Mouse (Mus musculus) urinary bladder, adult 18-20 months (tissue): ENCODE data around the gene Fan1.

Experiments
- DNase-seq, 2 experiments: peaks; one replicate each; pipeline ENCODE4 v3.0.0; 2022; ENCODE audit warnings: low spot score in 2 of 2, mixed read lengths in 2 of 2

Fan1 gene

DNA sequence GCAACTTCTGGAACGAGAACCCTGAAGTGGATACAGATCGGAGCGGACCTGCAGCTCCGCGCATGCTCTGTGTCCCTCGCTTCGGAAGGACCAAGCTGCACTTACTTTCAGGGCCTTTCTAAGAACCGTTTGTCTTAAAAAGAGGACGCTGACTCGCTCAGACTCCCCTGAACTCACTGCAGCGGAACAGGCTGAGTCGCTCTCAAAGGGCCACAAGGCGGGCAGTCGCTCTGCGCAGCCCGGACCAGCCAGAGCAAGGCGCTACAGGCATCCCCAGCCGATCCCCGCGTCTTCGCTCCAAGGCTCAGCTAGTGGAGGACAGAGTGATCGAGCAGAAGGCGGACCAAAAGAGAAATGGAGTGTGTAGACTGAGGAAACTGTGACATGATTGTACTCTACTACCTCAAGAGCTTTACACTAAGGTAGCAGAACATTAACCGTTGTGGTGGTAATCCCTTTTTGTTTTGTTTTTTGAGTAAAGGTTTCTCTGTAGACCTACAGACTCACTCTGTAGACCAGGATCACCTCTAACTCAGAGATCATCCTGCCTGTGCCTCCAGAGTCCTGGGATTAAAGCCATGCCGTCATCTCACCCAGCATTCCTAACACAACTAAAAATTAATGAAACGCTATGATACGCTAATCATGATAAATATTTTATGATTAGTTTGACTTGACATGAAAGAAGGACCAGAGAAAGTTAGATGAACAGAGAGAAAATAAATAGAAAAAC is at the start of gene Fan1:
TSS of gene Fan1 (minus strand) at position 266 of the 733 bp plus-strand sequence.
- peak; percentile 83 to 97 for DNase-seq

DNA sequence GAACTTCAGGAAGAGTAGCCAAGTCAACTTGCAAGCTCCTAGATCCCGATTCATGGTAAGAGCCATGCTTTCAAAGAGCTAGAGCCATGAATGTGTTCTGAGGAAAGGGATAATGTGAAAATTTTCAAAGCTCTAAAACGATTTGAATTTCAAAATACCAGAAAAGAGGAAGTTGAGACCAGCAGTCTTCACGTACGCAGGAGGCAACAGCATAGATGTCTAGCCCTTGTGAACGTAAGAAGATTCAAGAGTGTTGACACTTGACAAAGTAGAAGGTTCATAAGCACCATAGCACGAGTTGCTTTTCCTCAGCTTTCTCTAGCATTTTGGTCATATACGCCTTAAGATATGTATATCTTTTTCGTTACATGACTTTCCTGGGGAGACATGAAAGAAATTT is 30.1 kb upstream of the Fan1 start:
- DNase-seq: no peak

DNA sequence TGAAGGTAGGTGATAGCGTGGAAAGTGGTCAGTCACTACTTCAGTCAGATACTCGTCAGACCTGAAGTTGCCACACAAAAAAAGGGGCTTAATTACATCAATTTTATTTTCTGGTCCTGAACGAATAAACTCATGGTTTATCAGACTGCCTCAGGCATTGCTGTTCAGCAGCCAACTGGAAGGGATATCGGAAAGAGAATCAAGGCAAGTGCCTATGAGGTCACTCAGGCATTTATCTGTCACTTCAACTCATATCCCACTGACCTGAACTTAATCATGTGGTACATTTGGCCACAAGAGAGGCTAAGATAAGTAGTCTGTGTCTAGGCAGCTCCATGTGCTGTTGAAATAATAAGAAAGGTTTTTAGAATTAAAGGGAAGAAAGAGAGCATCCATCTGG is 28.6 kb upstream of the Fan1 start:
- DNase-seq: no peak

DNA sequence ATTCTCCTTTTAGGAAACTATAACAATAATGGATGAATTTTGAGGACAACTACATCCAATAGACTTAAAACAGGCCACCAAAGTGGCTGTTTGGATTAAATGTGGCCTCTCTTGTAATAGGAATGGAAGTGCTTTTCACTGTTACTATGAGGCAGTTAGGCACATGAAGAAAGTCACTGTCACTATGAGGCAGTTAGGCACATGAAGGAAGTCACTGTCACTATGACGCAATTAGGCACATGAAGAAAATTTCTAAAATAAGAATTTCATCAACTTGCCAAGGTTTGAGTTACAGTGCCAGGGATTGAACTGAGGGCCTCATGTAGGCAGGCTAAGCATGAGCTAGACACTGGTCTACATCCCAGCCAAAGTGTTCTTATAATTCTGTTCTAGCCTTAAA is 26.8 kb upstream of the Fan1 start:
- DNase-seq: no peak

DNA sequence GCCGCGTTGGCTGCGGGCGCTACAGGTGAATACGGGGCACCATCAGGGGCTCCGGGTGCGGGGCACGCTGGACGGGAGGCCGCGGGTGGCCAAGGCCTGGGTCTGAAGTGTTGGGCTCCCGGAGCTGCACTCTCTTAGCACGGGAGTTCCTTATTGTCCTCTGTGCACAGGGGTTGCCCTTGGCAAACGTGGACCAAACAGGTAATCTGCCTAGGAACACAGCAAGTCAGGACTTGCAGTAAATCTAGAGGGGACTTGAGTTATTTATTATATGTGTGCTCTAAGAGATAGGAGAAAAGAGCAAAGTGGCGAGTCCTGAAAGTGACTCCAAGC is 18.9 kb upstream of the Fan1 start:
- no peak for DNase-seq

DNA sequence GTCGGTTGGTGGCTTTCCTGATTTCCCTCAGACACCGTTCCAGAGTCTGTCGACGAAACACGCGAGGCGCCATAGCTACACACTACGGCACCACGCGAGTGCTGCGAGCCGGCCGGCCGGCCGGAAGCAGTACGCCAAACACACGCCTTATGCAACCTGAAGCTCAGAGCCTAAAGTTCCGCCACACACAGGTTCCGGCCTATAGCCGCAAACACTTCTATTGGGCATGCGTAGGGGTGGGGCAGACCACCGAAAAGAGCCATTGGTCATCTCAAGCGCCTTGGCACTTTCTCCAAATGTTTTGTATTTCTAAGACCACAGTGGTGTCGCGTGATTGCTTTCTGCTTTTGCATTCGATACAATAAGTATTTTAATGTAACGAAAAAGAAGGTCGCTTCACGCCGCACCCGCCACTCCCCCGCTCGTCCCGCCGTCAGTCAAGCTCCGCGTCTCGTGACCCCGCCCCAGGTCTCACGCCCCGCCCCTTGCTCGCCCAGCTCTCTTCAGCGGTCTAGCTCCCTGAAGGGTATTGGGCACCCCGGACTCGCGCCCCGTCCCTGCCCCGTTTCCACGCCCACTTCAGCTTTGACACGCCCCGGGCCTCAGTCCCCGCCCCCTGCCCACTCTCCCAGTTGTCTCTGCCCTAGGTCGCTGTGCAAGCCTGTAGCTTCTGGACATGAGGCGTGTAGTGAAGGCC is 18.4 kb upstream of the Fan1 start, which contains the start of the genes Mphosph10 and Mcee:
TSS of gene Mphosph10 (minus strand) at position 147 of the 697 bp plus-strand sequence.
TSS of gene Mcee (plus strand) at position 486 of the 697 bp plus-strand sequence.
- DNase-seq: peak; percentile 98 to 100

DNA sequence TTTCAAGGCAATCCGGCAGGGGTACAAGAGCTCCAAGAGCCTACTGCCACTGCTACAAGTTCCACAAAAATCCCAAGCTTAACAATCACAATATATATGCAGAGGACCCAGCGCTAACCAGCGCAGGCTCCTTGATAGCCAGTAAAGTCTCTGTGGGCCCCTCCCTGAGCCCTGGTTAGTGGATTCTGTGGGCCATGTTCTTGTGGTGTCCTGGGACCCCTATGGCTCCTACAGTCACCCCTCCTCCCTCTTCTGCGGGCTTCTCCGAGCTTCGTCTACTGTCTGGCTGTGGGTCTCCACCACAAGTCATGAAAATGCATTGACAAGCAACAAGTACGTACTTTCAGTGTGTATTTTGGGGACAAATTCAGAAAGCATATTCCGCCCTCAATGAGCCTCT is 17.6 kb upstream of the Fan1 start:
- DNase-seq: peak in 1 of 2 experiments; percentile 11

DNA sequence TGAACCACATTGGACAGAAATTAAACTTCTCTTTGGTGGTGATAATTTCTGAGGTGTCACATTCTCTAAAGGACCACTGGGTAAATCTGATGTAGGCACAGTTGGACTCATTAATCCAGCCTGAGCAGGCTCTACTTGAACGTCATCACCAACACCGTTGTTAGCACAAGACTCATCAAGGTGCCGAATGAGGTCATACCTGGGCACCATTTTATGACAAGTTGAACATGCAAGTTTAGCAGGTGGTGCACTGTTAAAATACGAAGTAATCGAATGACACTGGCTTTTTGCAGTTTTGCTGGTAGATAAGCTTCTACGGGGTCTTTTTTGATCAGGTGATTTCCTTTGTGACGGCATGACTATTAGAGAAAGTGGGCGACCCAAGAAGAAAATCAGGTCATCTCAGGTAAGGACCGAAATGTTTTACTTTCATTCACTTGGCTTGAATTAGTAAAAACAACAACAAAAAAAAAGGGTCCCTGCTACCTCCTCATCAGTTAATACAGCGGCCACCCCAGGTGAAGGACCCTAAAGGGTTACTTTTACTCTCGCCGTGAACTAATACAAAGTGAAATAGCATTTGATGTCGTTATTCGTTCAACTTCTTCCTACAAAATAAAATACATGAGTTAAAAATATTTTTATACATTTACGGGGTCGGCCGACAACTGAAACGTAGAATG is 607 bp downstream of the Fan1 start:
- no peak for DNase-seq

DNA sequence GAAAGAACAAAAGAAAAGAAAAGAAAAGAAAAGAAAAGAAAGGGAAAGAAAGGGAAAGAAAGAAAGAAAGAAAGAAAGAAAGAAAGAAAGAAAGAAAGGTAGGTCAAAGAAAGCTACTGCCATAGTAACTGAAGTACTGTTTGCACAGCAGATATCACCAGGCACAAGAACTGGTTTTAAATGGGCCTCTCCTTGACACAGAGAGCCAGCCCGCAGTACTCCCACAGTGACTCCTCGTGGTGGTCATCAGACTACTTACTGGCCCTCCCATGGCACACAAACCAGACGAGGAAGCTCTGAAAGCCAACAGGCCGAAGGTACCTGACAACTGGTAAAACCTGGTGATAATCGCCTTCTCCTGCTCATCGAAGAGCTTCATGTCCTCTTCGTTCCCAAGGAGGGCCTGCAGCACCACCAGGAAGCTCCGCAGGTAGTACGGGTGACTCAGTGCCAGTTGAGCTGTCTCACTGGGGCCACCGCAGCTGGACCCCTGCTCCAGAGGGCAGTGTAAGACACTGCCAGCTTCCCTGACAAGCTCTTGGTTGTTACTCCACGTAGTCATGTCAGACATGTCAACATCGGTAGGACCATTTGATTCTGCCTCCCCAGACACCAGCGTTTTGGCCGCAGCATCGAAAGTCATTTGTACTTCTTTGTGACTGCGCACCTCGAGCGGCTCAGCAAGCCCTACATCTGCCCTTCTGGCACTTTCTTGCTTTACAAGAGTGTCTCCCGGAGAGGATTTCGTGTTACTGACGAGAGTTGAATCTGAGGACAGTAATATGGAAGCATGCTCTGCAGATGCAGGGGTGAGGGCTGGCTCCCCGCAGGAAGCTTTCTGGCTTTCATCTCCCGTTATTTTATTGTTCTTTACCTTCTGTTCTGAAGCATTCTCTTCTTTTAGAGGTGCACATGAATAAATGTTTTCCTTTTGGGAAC is 1.7 kb downstream of the Fan1 start:
- no peak for DNase-seq

DNA sequence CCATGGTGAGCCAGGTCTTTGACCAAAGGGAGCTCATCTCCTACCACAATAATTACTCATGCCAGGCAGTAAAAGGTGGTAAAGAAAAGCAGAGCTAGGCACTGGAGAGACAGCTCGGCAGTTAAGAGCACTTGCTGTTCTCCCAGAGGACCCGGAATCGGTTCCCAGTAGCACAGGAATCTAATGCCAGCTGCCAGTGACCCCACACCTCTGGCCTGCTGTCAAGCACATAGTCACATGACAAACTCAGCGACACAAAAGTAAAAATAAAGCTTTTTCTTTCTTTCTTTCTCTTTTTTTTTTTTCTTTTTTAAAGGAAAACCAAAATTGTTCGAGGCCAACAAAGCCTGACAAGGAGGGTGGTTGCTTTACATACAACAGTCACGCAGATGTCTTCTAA is 4.1 kb downstream of the Fan1 start:
- DNase-seq: no peak

DNA sequence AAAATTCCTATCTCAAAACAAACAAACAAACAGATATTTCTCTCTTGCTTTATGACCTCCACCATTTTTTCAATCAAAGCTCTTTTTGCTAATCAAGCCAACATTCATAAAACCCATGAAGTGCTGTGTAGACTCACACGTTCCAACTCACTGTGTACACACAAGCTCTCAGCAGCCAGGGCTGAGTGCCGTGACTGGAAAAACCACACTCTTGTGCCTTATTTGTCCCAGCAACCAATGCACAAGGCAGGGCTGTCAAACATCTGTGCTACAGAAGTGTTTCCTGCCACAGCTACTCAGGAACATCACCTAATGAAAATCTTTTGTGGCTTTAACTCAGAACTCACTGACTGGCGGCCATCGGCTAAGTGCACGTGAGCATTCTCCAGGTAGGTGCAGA is 8.0 kb downstream of the Fan1 start:
- DNase-seq: no peak

DNA sequence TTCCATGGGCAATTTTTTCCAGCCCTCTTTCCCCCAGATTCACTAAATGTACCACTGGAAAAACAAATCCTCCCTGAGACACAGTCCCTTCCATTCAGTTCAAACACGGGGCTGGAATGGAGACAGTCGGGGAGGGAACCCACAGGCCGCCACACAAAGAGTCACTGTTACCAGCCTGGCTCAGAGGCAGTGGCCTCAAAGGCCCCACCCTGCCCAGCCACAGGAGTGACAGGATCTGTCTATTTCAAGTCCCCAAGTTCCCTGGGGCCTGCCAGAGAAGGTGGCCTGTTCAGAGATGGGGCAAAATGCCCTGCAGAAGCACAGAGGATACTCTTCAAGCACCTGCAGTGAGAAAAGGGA is 13.3 kb downstream of the Fan1 start:
- DNase-seq: no peak

DNA sequence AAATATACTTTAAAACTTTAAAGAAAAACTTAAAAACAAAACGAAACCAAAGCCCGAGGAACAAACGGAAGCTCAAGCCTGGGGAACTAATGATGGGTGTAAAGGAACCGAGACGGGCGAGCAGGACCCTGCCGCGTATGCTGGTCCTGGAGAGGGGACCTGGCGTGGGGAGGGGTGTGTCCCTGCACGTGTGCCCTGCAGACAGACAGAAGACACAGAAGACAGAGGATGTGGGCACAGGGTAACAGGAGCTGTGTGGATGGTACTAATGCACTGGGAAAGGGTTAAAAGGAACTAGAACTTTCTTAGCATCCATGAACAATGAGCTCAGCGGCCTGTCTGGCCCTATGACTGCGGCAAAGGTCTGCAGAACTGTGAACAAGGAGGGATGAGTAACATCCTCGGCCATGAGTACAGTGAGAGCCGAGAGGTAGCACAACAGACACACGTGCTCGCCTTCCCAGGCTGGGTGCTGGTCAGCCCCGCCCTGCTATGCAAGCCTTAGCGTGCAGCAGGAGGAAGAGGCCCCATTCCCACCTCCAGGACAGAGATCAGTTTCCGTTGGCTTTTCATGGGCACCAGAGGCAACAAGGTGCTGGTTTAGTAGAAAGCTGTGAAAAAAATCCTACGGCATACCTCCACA is 13.8 kb downstream of the Fan1 start:
- no peak for DNase-seq

DNA sequence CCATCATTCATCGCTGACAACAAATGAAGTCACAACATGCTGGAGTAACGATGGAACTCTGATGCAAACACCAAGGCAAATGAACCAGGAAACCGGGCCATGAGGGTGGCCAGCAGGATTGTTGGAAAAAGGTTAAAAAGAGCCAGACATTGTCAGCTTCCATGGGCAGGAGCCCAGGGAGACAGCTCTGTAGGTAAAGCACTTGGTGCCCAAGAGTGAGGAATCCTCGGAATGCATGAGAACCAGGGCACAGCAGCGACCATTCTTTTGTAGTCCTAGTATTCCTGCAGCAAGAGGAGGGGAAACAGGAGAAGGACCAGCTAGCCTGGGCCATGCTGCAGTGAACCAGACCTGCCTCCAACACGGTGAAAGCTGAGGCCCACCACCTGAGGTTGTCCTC is 15.2 kb downstream of the Fan1 start:
- DNase-seq: no peak

DNA sequence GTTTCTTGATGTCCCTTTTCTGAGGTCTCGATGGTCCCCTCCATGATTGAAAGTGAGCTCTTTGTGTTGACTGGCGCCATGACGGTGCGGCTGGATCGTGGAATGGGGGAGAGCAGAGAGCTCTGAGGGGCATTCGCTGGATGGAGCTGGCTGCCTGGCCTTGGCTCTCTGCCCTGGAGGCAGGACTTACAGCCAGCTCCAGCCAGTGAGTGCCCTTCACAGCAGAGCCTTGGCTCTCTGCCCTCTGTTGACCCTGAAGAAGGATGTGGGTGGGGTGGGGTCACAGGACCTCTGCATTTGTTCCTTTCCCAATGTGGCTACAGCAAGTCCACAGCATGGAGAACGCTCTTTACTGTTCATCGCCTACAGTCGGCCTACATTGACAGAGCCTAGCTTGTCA is 16.5 kb downstream of the Fan1 start:
- DNase-seq: no peak

DNA sequence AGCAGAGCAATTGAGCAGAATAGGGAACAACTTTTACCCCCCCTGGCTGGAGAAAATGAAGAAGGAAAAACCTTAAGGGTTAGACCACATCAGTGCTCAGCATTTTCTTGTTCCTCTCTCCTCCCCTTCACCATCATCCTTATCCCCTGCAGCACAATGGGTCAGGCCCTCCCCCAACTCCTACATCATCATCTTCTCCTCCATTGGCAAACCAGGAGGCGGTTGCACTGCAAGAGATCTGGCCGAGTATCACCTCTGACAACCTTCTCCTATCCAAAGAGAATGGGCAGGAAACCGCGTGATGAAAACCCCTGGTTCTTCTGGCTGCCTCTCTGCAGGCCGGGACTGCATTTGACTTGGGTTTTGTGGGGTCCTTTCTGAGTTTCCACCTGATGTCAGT is 17.2 kb downstream of the Fan1 start:
- DNase-seq: no peak

DNA sequence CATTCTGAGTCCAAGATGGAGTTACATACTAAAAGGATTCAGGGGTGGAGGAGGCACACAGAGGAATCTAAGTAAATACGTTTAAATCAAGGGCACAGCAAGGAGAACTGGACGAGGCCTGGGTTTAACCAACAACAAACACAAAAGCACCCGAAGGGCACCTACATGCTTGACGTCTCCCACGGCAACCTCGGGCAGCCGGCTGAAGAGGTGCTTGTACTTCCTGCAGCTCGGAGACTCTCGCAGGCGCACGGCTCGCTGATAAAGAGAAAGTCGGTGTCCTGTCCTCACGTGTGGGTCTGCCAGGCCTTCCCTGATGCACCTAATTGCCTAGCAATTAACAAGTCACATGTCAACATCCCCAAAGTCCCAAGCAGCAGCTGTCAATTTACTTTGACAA is 19.7 kb downstream of the Fan1 start:
- DNase-seq: no peak

DNA sequence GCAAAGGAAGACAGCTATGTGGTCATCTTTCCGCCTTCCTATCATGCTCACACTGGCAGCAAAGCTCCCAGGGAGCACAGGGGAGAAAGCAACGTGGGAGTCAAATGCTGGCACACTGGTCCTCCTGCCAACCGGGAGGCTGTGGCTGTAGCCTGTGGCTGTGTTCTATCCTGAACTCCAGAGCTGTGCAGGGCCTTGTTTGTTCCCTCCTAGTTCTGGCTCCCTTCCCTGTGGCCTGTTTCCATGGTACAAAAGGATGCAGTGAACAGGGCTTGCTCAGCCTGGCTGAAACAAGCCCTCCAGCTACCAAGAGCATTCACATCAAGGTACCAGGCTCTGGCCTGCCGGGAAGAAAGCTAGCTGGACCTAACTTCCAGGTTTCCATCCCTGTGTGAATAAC is 22.8 kb downstream of the Fan1 start:
- no peak for DNase-seq

DNA sequence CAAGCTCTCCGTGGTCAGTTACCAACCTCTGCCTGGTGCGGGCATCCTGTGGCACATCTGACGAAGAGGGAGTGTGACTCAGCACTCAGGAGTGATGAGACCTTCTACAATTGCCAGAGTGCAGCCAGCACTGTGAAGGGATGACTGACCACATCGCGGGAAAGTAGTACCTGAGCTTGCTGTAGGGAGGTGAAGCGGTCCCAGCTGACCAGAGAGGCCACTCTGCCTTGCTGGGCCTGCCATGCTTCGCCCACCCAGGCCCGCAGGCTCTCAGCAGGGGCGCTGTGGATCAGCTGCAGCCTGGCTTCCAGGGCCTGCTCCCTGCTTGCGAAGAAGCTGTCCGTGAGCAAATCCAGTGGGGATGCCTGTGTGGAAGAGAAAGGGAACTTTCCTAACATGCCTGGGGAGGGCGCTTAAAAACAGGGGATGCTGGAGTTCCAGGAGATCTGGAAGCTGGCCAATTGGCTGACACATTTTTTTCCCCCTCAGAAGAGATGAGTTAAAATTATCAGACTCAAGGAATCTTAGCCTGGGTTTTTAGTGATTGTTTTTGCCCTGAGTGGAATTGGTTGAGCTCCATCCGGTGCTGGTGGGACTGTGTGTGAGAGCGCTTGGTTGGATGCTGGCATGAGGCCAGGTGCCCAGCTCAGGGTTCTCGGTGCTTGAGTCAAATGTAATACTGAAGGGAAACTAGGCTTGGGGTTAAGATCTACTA is 24.6 kb downstream of the Fan1 start:
- no peak for DNase-seq

DNA sequence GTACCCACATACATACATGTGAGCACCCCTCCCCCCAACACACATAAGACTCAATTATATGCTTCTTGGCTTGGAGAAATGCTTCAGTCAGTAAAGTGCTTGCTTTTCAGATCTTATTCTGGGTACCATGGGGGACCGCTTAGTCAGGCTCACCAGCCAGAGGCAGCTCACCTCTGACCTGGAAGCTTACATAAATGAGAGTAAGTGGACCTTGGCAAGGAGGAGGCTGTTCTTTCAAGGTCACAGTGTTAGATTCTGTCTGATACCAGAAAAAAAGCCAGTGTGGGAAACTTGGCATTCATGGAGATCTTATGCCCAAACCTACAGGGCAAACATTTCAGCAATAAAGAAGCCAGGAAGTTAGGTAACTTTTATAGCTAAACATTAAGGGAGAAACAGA is 26.1 kb downstream of the Fan1 start:
- no peak for DNase-seq

DNA sequence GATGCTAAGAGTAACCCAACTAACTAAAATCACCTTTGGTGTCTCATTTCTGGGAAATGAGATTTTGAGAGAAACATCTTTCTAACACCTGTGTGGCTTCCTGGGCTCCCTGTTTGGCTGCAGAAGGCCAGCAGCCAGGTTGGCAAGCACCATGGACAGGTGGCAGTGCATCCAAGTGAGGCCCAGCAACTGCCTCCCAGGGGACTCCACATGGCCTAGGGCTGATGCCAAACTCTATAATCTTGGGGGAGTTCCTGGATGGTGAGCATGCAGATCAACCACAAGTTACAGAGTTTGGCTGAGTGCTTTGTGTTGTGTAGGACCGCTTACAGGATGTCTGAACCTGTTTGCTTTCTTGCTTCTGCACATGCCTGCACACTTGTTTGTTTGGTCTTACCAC is 41.2 kb downstream of the Fan1 start:
- no peak for DNase-seq
